Mouse (Mus musculus) midbrain, embryonic 11.5 days (tissue): ENCODE measurements around the gene Nme4. TPM values are rescaled to one million over a fixed set of nuclear protein-coding genes. Genes with fewer than 3 reads are reported as not detected.

Experiments
- ATAC-seq: fragments of 200-750 bp; cut with Nextera tagmentation; 2 replicates; pipeline ENCODE4 v1.8.0; 2017; ENCODE audit warnings: moderate TSS enrichment, moderate library complexity; ENCODE audit not compliant: low FRiP score
- DNase-seq: peaks from one replicate; pipeline ENCODE4 v3.0.0; 2015; ENCODE audit warnings: low spot score; ENCODE audit errors: missing footprints
- H3K27ac ChIP-seq: fragments of 300-500 bp; sonication (generic); 2 replicates; pipeline ENCODE4 v1.5.1; 2014; ENCODE audit warnings: low read depth, low read length
- H3K27me3 ChIP-seq: fragments of 300-500 bp; sonication (generic); 2 replicates; pipeline ENCODE4 v1.6.1; 2014; ENCODE audit warnings: mild to moderate bottlenecking, low read length, moderate library complexity, mixed read lengths; ENCODE audit not compliant: control insufficient read depth, insufficient read depth
- H3K36me3 ChIP-seq: fragments of 300-500 bp; sonication (generic); 2 replicates; pipeline ENCODE4 v1.6.1; 2014; ENCODE audit warnings: mild to moderate bottlenecking, low read length, moderate library complexity, mixed read lengths; ENCODE audit not compliant: control insufficient read depth, insufficient read depth
- H3K4me1 ChIP-seq: fragments of 300-500 bp; sonication (generic); 2 replicates; pipeline ENCODE4 v1.6.1; 2014; ENCODE audit warnings: low read length; ENCODE audit not compliant: control insufficient read depth, insufficient read depth
- H3K4me2 ChIP-seq: fragments of 300-500 bp; sonication (generic); 2 replicates; pipeline ENCODE4 v1.6.1; 2014; ENCODE audit warnings: mild to moderate bottlenecking, moderate library complexity
- H3K4me3 ChIP-seq: fragments of 300-500 bp; sonication (generic); 2 replicates; pipeline ENCODE4 v1.5.1; 2014; ENCODE audit warnings: low read depth, low read length
- H3K9ac ChIP-seq: fragments of 300-500 bp; sonication (generic); 2 replicates; pipeline ENCODE4 v1.6.1; 2014; ENCODE audit warnings: low read length
- H3K9me3 ChIP-seq: fragments of 300-500 bp; sonication (generic); 2 replicates; pipeline ENCODE4 v1.6.1; 2016; ENCODE audit warnings: low read length; ENCODE audit not compliant: control insufficient read depth
- WGBS: fragments of 180-500 bp; shearing (Covaris S2); extraction: QIAGEN DNeasy Blood & Tissue Kit; methylation state at CpG from one replicate; pipeline ENCODE4 v1.1.7; 2014; 5-methylcytosine and 5-hydroxymethylcytosine counted together
- polyA plus RNA-seq: library from polyadenylated mRNA; unstranded; fragments of >200 nt; fragmentation: Nextera tagmentation; extraction: Ambion mirVana; gene quantifications from 2 replicates; pipeline ENCODE4 v1.2.1, GENCODE M21; 2014

The Nme4 gene
- polyA plus RNA-seq, 1 experiment from 2014 or later = 57.7 TPM

DNA sequence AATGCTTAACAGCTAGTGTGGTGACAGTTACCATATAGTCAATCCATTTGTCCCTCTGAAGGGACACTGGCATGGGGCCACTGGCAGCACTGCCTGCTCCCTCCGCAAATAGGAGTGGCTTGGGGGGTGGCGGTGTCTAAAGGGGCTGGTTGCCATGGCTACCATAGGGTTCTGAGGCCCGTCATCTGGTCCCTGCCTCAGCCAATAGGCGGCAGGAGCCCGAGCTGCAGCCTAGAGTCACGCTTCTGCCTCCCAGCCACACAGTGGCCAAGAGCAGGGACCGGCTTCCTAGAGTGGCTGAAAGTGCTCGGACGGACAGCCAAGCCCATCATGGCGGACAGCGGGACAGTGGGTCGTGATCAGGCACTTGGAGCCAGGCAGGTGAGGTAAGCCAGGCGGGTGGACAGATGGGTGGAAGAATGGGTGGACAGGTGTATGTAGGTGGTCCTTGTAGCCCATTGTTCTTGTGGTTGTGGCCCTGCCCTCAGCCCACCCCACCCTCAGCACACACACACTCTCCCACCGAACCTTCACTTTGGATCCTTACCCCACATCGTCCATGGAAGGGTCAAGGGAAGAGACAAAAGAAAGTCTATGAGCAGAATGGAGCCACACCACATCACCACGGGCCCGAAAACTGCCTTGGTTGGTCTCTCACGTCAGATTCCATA, 35.8 kb upstream of the Nme4 start:
- WGBS = 52% methylated on average over 18 of the region's 18 CpGs
- Histone ChIP-seq H3K4me2 (peak overlapping the region; percentile 47), H3K4me3 (peak overlapping the region; percentile 33), H3K4me1 (peaks cover 27% of the 10 kb centered on the region), H3K27ac (peak overlapping the region; percentile 92), H3K27me3 (peaks cover 16% of the 10 kb centered on the region), H3K9ac (peak overlapping the region; percentile 51), H3K36me3 (peaks cover 24% of the 10 kb centered on the region), H3K9me3 (no peaks in the 10 kb centered on the region)
- ATAC-seq (peak; percentile 74), DNase-seq (peak; percentile 90)

DNA sequence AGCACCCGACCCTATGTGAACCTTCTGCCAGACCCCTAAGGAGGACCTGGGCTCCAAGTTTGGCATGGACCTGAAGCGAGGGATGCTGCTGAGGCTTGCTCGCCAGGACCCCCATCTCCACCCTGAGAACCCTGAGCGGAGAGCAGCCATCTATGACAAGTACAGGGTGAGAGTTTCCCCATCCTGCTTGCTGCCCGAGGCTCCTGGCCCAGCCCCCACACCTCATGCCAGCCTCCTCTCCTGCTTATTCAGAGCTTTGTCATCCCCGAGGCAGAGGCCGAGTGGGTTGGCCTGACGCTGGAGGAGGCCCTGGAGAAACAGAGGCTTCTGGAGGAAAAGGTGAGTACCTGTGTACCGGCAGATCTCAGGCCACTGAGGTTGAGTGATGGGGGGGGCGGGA, 29.8 kb upstream of the Nme4 start:
- H3K9ac ChIP-seq = no peak overlapping the region
- 0 out of 2 replicates have a peak, but pooled peaks cover 2% of the 10 kb centered on the region for H3K27me3 ChIP-seq
- peaks cover 10% of the 10 kb centered on the region for H3K4me1 ChIP-seq
- no peak overlapping the region for H3K4me2 ChIP-seq
- 89% methylated on average over 10 of the region's 10 CpGs for WGBS
- DNase-seq (no peak), ATAC-seq (no peak)
- no peak overlapping the region for H3K27ac ChIP-seq
- no peaks in the 10 kb centered on the region for H3K9me3 ChIP-seq
- H3K36me3 ChIP-seq = peaks cover 22% of the 10 kb centered on the region
- peak overlapping the region; percentile 3; the same call in 1 of the 2 replicates for H3K4me3 ChIP-seq

DNA sequence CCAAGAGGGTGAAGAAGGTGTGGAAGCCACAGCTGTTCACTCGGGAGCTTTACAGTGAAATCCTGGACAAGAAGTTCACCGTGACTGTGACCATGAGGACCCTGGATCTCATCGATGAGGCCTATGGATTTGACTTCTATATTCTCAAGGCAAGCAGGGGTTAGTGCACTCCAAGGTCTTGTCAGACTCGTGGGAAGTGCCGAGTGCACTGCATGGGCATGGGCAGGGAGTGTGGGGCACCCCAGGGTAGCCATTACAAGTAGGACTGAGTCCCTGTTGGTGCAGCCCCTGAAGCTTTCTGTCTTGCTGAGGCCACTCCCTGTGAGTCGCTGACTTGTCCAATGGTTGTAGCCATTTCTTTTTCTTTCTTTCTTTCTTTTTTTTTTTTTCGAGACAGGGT, 29.2 kb upstream of the Nme4 start:
- no peak for DNase-seq
- Histone ChIP-seq H3K9me3 (no peaks in the 10 kb centered on the region), H3K27me3 (no peaks in the 10 kb centered on the region), H3K36me3 (peaks cover 18% of the 10 kb centered on the region), H3K4me2 (peak overlapping the region; percentile 93), H3K4me1 (peaks cover 10% of the 10 kb centered on the region), H3K9ac (peak overlapping the region; percentile 81), H3K4me3 (peak overlapping the region; percentile 96), H3K27ac (no peak overlapping the region)
- no peak for ATAC-seq
- 94% methylated on average over 7 of the region's 7 CpGs for WGBS

DNA sequence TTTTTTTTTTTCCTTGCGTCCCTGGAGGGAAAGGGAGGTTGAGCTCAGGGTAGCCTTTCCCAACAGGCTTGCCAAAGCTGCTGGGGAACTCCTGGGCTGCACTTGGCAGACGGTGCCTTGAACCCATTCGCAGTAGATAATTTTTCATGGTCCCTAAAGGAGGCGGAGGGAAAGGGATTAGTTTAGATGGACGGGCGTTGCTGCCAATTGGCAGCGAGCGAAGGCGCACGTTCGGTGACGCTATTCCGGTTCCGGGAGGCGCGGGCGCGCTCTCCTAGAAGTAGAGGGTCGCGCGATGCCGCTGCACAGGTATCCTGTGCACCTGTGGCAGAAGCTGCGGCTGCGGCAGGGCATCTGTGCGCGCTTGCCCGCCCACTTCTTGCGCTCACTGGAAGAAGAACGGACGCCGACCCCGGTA, 27.9 kb upstream of the Nme4 start, which contains the start of gene Mrpl28:
Mrpl28 (plus strand) TSS at position 234 of the 418 bp plus-strand sequence.
- peak; percentile 89 for ATAC-seq
- under 1% methylated on average over 32 of the region's 32 CpGs for WGBS
- no peak within 1 kb of the TSS for H3K27ac ChIP-seq

DNA sequence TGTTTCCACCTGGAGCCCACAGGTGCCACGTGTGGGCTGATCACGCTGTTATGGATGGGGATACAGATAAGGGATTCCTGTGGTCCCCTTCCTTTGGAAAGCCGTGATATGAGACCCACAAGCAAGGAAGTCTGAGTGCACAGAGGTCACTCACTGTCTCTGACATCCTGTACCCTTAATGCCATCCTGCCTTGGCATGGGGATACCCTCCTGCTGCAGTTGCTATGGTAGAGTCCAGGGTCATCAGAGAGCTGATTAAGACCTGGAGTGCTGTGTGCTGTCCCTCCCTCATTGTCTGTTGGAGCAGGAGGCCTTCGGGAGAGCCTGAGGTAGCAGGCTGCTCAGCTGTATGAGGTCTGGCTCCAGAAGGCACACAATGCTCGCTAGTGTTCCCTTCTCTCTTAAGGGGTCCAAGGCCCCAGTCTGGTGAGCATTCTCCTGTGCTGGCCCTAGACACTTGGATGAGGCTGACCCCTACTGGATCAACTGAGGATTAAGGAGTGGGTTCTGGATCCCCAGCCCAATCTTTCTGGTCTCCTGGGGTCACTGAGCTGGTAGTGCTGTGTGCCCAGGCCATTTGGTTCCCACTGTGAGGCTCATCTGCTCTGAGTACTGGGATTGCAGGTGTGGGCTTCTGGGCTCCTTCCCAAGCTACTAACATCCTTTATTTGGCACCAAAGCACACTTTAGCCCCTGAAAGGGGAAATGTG, 27.2 kb upstream of the Nme4 start:
- DNase-seq (no peak), ATAC-seq (no peak)
- H3K9me3 ChIP-seq = no peaks in the 10 kb centered on the region
- no peak overlapping the region for H3K4me3 ChIP-seq
- H3K27me3 ChIP-seq = no peaks in the 10 kb centered on the region
- H3K4me1 ChIP-seq = peaks cover 10% of the 10 kb centered on the region
- no peak overlapping the region for H3K27ac ChIP-seq
- no peak overlapping the region for H3K9ac ChIP-seq
- peaks cover 8% of the 10 kb centered on the region for H3K36me3 ChIP-seq
- no peak overlapping the region for H3K4me2 ChIP-seq
- 69% methylated on average over 5 of the region's 5 CpGs for WGBS

More for the DNA sequence above, 27.9 kb upstream of the Nme4 start, which contains the start of gene Mrpl28:
- Histone ChIP-seq H3K4me2 (peak within 1 kb of the TSS; percentile 93), H3K4me1 (peaks cover 10% of the 10 kb centered on the region), H3K9me3 (no peaks in the 10 kb centered on the region), H3K4me3 (peak within 1 kb of the TSS; percentile 96), H3K36me3 (peaks cover 14% of the 10 kb centered on the region), H3K9ac (peak within 1 kb of the TSS; percentile 81), H3K27me3 (no peaks in the 10 kb centered on the region)
- peak; percentile 100 for DNase-seq

DNA sequence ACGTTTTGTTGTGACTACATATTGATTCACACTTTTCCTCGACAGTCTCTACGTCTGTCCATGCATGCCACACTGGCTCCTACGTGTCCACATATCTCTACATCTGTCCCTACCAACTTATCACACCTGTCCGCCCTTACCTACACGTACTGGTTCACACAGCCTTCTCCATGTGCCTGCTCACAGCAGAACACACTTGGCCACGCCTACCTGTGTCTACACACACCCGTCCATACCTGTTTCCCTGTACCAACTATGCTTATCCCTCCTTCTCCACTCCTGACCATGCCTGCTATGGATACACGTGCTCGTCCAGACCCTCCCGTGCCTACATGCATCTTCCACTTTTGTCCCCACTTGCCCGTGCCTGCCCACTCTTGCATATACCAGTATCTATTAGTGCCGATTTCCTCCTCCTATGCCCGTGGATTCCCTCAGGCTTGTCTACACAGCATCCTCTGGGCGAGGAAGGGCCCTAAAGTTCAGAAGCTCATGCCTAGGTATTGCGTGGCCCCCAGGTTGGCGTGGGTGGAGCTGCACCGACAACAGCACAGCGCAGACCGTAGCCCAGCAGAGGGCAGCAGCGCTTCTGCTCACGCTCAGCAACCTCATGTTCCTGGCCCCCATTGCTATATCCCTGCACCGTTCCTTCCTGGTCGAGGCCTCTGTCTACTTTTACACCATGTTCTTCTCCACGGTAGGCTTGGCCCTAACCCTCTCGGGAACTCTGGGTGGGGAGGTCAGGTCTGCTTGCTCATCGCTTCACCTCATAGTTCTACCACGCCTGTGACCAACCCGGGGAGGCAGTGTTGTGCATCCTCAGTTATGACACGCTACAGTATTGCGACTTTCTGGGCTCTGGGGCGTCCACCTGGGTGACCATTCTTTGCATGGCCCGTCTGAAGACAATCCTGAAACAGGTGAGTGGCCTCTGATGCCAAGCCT, 24.6 kb upstream of the Nme4 start:
- Histone ChIP-seq H3K9ac (no peak overlapping the region), H3K4me3 (no peak overlapping the region), H3K27me3 (peaks cover 10% of the 10 kb centered on the region), H3K36me3 (no peaks in the 10 kb centered on the region), H3K4me1 (peaks cover 10% of the 10 kb centered on the region), H3K4me2 (no peak overlapping the region), H3K27ac (no peak overlapping the region), H3K9me3 (no peaks in the 10 kb centered on the region)
- peak; percentile 49 for ATAC-seq
- WGBS = 50% methylated on average over 33 of the region's 33 CpGs
- DNase-seq = peak; percentile 92

- no peak for ATAC-seq
- no peaks in the 10 kb centered on the region for H3K36me3 ChIP-seq
- H3K9me3 ChIP-seq = no peaks in the 10 kb centered on the region
- H3K27ac ChIP-seq = no peak overlapping the region
- no peak overlapping the region for H3K4me3 ChIP-seq
- H3K27me3 ChIP-seq = peaks cover 36% of the 10 kb centered on the region
- no peak for DNase-seq
- 86% methylated on average over 17 of the region's 17 CpGs for WGBS
- H3K4me1 ChIP-seq = peaks cover 5% of the 10 kb centered on the region; the same call in 1 of the 2 replicates
- no peak overlapping the region for H3K4me2 ChIP-seq
- H3K9ac ChIP-seq = no peak overlapping the region
Measured at GRCm38 (mm10) chr17:26116503-26117258, 21.3 kb upstream of the Nme4 start.

GRCm38 (mm10) chr17:26115956-26116487, 20.6 kb upstream of the Nme4 start:
- DNase-seq = no peak
- Histone ChIP-seq H3K4me1 (peaks cover 9% of the 10 kb centered on the region), H3K27ac (no peak overlapping the region), H3K4me3 (no peak overlapping the region), H3K36me3 (no peaks in the 10 kb centered on the region), H3K9ac (no peak overlapping the region), H3K4me2 (no peak overlapping the region), H3K9me3 (no peaks in the 10 kb centered on the region), H3K27me3 (peaks cover 42% of the 10 kb centered on the region)
- ATAC-seq = no peak
- WGBS = 64% methylated on average over 2 of the region's 3 CpGs
